Mouse (Mus musculus) stomach, postnatal 0 days (tissue): ENCODE results near the gene Sdad1. TPM values are rescaled to one million over a fixed set of nuclear protein-coding genes. Genes with fewer than 3 reads are reported as not detected.

Experiments used
- ATAC-seq: fragments of 200-750 bp; cut with Nextera tagmentation; 2 replicates; pipeline ENCODE4 v1.8.0; 2017; ENCODE audit not compliant: low FRiP score, low TSS enrichment
- DNase-seq: peaks from one replicate; pipeline ENCODE4 v3.0.0-alpha.2; 2016; ENCODE audit warnings: low spot score
- H3K27ac ChIP-seq: fragments of 300-500 bp; sonication (generic); replicated peaks from 2 replicates; pipeline ENCODE4 v1.5.1; 2014; ENCODE audit warnings: mild to moderate bottlenecking, control low read depth
- H3K27me3 ChIP-seq: fragments of 300-500 bp; sonication (generic); 2 replicates; pipeline ENCODE4 v1.6.1; 2014; ENCODE audit warnings: low read length; ENCODE audit not compliant: control insufficient read depth, insufficient read depth
- H3K36me3 ChIP-seq: fragments of 300-500 bp; sonication (generic); 2 replicates; pipeline ENCODE4 v1.6.1; 2014; ENCODE audit warnings: low read length, mixed read lengths; ENCODE audit not compliant: control insufficient read depth, insufficient read depth
- H3K4me1 ChIP-seq: fragments of 300-500 bp; sonication (generic); replicated peaks from 2 replicates; pipeline ENCODE4 v1.6.1; 2014; ENCODE audit warnings: antibody characterized with exemption; ENCODE audit not compliant: control insufficient read depth, insufficient read depth
- H3K4me2 ChIP-seq: fragments of 300-500 bp; sonication (generic); replicated peaks from 2 replicates; pipeline ENCODE4 v1.6.1; 2014; ENCODE audit warnings: low read depth, mild to moderate bottlenecking, control low read depth, moderate library complexity
- H3K4me3 ChIP-seq: fragments of 300-500 bp; sonication (generic); 2 replicates; pipeline ENCODE4 v1.5.1; 2014; ENCODE audit warnings: low read depth, low read length, control low read depth
- H3K9ac ChIP-seq: fragments of 300-500 bp; sonication (generic); 2 replicates; pipeline ENCODE4 v1.6.1; 2014; ENCODE audit warnings: mild to moderate bottlenecking, low read length, control low read depth, mixed read lengths
- H3K9me3 ChIP-seq: fragments of 300-500 bp; sonication (generic); 2 replicates; pipeline ENCODE4 v1.6.1; 2016; ENCODE audit warnings: low read length; ENCODE audit not compliant: control insufficient read depth
- CTCF ChIP-seq: IDR thresholded peaks from 2 replicates; pipeline ENCODE4 v1.5.1; 2016; ENCODE audit warnings: antibody characterized with exemption, low read depth, mild to moderate bottlenecking, moderate library complexity
- EP300 ChIP-seq: optimal IDR thresholded peaks from 2 replicates; pipeline ENCODE3; 2016; ENCODE audit warnings: antibody characterized with exemption
- WGBS: fragments of 180-500 bp; shearing (Covaris S2); extraction: QIAGEN DNeasy Blood & Tissue Kit; methylation state at CpG from one replicate; pipeline ENCODE4 v1.1.7; 2014; 5-methylcytosine and 5-hydroxymethylcytosine counted together
- polyA plus RNA-seq: library from polyadenylated mRNA; unstranded; fragments of >200 nt; fragmentation: Nextera tagmentation; extraction: Ambion mirVana; gene quantifications from 2 replicates; pipeline ENCODE4 v1.2.1, GENCODE M21; 2015

Sdad1 gene
- polyA plus RNA-seq, 1 experiment from 2014 or later = 17.9 TPM

DNA sequence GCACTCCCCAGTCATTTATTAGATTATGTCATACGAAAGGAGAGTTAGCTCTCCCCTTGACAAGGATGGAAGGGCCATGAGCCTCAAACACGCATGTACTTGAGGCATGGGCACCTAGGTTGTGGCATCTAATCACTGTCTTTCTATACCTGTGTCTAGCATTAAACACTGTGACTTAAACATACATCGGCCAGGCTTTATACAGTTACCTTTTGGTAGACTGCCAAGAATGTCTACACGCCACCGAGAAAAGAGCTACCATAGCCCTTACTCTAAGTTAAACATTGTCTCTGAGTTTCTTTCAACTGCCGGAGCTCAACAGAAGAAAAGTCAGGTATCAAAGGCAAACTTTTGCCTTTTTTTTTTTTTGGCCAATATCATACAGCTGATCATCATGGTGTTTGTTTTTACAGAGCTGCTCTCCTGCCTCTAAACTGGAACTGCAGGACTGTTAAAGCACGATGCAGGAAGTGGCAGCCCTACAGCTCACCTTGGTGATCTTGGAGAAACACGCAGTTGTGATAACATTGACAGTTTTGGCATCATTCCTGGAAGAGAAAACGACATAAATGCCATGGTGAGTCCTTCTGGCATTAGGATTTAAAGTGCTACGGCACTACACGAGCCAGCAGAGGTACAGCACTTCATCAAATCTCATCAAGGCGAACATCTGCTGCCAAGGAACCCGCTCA is 8.0 kb downstream of the Sdad1 start:
- DNase-seq = peak; percentile 41
- Histone ChIP-seq H3K9me3 (no peaks in the 10 kb centered on the region), H3K4me2 (no peak overlapping the region), H3K9ac (no peak overlapping the region), H3K4me3 (no peak overlapping the region), H3K4me1 (no peaks in the 10 kb centered on the region), H3K27me3 (no peaks in the 10 kb centered on the region), H3K36me3 (peaks cover 31% of the 10 kb centered on the region), H3K27ac (no peak overlapping the region)
- 59% methylated on average over 13 of the region's 13 CpGs for WGBS
- no peak for TF ChIP-seq CTCF
- TF ChIP-seq EP300 = no peak
- peak; percentile 77 for ATAC-seq

DNA sequence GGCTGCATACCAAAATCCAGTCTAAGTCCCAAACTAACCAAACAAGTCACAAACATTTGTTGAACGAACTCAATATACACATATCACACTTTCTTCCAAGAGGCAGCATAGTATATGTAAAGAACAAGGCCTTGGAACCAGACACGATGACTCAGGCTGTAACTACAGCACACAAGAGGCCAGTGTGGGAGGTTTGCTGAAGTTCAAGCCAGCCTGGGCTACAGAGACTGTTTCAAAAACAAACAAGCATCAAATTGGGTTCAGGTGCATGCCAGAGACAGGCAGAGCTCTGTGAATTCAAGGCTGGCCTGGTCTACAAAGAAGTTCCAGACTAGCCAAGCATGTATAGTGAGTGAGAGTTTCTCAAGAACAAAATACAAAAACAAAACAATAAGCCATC is 15.8 kb downstream of the Sdad1 start:
- Histone ChIP-seq H3K9me3 (no peaks in the 10 kb centered on the region), H3K4me1 (no peaks in the 10 kb centered on the region), H3K27me3 (no peaks in the 10 kb centered on the region), H3K27ac (no peak overlapping the region), H3K36me3 (peaks cover 25% of the 10 kb centered on the region), H3K4me2 (no peak overlapping the region), H3K4me3 (no peak overlapping the region), H3K9ac (no peak overlapping the region)
- DNase-seq = no peak
- WGBS = 79% methylated on average over 2 of the region's 2 CpGs
- no peak for ATAC-seq
- TF ChIP-seq EP300 = no peak
- TF ChIP-seq CTCF = no peak

DNA sequence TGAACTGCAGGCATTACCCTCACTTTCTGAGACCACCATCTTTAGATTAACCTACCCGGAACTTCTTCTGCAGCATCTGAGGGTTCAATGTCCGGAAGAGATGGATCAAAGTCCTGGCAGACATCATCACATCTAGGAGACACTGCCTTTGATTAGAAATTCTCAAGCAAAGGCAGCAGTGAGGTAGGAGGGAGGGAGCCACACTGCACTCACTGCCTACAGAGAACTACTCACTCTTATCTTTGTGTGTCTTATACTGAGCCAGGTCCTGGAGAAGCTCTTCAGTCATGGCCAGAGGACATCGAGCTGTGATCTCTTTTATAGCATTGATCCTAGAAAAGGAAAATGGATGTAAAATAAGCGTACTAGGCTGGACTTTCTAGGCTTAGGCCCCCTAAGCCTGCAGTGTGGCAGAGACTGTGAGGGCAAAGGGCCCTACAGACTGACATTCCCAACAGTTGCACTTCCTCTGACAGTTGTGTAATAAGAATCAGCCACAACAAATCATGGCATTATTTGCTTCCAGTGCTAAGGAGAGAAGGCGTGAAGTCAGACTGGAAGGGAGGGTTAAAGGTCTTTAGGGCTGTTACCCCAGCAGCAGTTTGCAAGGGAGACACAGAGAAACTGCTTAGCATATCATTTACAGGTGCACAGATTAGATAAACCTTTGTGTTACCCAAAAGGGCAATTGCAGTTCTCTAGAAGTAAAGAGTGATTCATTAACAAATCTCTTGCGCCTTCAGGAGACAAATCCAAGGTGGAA is 18.4 kb downstream of the Sdad1 start:
- Histone ChIP-seq H3K4me1 (no peaks in the 10 kb centered on the region), H3K4me3 (no peak overlapping the region), H3K4me2 (no peak overlapping the region), H3K36me3 (peaks cover 19% of the 10 kb centered on the region; the same call in 1 of the 2 replicates), H3K9me3 (no peaks in the 10 kb centered on the region), H3K27ac (no peak overlapping the region), H3K9ac (no peak overlapping the region), H3K27me3 (no peaks in the 10 kb centered on the region)
- DNase-seq (no peak), ATAC-seq (peak; percentile 61)
- no peak for TF ChIP-seq CTCF
- TF ChIP-seq EP300 = no peak
- 83% methylated on average over 6 of the region's 6 CpGs for WGBS

DNA sequence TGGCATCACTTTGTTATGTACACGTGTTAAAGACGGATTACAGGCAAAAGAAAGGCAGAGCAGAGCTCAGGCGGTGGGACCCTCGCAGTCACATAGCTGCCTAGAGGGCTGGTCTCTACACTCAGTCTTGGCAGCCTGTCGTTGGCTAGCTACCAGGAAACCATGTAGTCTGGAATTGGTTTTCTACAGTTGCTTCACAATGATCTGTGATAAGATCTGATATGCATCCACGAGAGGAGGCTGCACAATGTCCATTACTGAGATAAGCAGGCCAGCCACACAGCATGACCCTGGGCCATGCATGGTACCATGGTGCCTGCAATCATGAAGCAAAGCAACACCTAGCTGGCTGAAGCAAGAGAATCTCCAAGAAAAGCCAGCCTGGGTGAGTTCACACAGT is 22.4 kb downstream of the Sdad1 start:
- no peak for ATAC-seq
- H3K36me3 ChIP-seq = peaks cover 25% of the 10 kb centered on the region; the same call in 1 of the 2 replicates
- 82% methylated on average over 6 of the region's 6 CpGs for WGBS

DNA sequence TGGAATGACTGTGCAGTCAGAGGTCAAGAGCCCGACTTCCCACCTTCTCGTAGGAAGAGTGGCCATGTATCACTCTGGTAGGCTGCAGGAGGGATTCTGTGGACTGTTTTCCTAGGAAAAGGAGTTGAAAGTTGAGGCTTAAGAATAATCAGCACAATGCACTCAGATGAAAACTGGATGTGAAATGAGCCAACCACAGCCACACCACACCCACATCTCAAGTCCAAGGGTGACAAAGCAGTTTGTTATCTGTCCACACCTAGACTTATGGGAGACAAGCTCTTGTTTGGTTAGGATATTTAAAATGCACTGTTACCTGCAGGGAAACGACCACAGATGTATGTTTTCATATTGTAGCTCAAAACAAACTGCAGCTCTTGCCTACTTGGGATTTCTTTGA is 27.2 kb downstream of the Sdad1 start:
- Histone ChIP-seq H3K27ac (peak overlapping the region; percentile 63), H3K4me3 (no peak overlapping the region), H3K9ac (no peak overlapping the region), H3K9me3 (no peaks in the 10 kb centered on the region), H3K27me3 (no peaks in the 10 kb centered on the region), H3K36me3 (peaks cover 15% of the 10 kb centered on the region; the same call in 1 of the 2 replicates), H3K4me2 (no peak overlapping the region), H3K4me1 (no peaks in the 10 kb centered on the region)
- WGBS = 45% methylated on average over 3 of the region's 3 CpGs
- TF ChIP-seq EP300 (no peak), CTCF (no peak)
- peak; percentile 38 for DNase-seq
- peak; percentile 63 for ATAC-seq

More for the DNA sequence above, 22.4 kb downstream of the Sdad1 start:
- Histone ChIP-seq H3K4me3 (no peak overlapping the region), H3K4me2 (no peak overlapping the region), H3K27ac (no peak overlapping the region), H3K9me3 (no peaks in the 10 kb centered on the region), H3K9ac (no peak overlapping the region), H3K27me3 (no peaks in the 10 kb centered on the region), H3K4me1 (no peaks in the 10 kb centered on the region)
- no peak for TF ChIP-seq EP300
- no peak for TF ChIP-seq CTCF
- DNase-seq = no peak

DNA sequence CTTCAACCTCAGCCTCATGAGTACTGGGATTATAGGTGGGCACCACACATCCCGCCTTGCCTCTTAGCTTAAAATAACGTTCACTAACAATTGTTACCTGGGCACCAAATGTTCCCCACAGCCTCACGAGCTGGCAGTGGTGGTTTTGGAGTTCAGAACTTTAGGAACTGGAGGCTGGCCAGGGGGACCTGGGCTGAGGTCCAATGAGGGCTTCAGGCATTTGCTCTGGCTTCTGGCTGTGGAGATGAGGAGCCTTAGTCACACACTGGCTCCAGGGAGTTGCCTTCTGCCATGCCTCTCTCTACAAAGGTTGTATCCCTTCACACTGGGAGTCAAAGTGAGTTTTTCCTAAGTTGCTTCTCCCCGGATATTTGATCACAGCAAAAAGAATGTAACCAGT is 27.7 kb downstream of the Sdad1 start:
- Histone ChIP-seq H3K36me3 (peaks cover 10% of the 10 kb centered on the region; the same call in 1 of the 2 replicates), H3K4me1 (no peaks in the 10 kb centered on the region), H3K4me3 (no peak overlapping the region), H3K9ac (0 out of 2 replicates have a peak overlapping the region, but pooled peaks have one; percentile 13), H3K27ac (peak overlapping the region; percentile 63), H3K9me3 (no peaks in the 10 kb centered on the region), H3K27me3 (no peaks in the 10 kb centered on the region), H3K4me2 (no peak overlapping the region)
- 54% methylated on average over 4 of the region's 4 CpGs for WGBS
- DNase-seq = no peak
- ATAC-seq = no peak
- TF ChIP-seq EP300 (no peak), CTCF (no peak)
